Mouse (Mus musculus): ENCODE results near the gene Sgms1.
A peak's percentile ranks its signal among the peaks of the same experiment; 100 is the strongest.

Gene Sgms1

DNA sequence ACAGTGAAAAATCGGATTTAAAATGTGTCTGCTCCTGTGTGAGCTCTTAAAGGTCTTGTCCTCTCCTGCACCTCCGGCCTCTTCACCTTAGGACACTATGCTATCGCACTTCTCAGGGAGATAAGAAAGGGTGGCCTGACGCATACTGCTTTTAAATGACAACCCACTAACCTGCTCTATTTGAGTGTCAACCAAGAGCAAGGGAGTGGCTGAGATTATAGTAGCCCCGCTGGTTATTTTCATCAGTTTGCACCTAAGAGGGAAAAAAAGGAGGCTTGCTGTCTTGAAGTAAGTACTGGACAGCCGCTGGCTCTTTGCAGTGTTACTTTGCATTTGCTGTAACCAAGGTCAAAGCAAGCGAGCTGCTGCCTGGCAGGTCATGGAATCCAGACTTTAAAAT, 602 bp upstream of the Sgms1 start:
- TF ChIP-seq GATA4 (IDR thresholded peaks at IDR 0.05; ENCODE audit: insufficient replicate concordance, low read length) = no peak

GRCm38 (mm10) chr19:32388191-32388921, 1.2 kb downstream of the Sgms1 start:
- TF ChIP-seq GATA4 (IDR thresholded peaks at IDR 0.05; ENCODE audit: insufficient replicate concordance, low read length) = no peak

- TF ChIP-seq GATA4 (IDR thresholded peaks at IDR 0.05; ENCODE audit: insufficient replicate concordance, low read length) = peak; percentile 38; the same call in 1 of the 2 replicates
Measured at GRCm38 (mm10) chr19:32387403-32388190, 1.9 kb downstream of the Sgms1 start.

- no peak for TF ChIP-seq GATA4 (IDR thresholded peaks at IDR 0.05; ENCODE audit: insufficient replicate concordance, low read length)
Measured at GRCm38 (mm10) chr19:32386556-32387402, 2.7 kb downstream of the Sgms1 start.

DNA sequence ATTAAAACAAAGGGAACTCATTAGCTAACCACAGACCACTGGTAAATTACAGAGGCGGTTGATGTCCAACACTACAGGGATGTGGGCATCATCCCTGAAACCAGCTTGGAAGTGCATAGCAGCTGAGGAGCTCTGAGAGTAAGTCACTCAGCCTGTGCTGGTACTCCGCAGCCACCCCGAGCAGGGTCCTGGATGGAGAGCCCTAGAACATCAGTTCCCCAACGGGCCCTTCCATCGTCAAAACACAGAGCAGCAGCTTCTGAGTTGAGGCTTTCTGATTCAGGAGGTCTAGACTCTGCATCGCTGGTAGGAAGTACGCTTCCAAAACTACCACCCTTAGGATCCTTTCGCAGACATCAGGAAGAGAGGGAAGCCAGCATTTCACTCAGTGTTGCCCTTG, 5.8 kb downstream of the Sgms1 start:
- no peak for TF ChIP-seq GATA4 (IDR thresholded peaks at IDR 0.05; ENCODE audit: insufficient replicate concordance, low read length)

DNA sequence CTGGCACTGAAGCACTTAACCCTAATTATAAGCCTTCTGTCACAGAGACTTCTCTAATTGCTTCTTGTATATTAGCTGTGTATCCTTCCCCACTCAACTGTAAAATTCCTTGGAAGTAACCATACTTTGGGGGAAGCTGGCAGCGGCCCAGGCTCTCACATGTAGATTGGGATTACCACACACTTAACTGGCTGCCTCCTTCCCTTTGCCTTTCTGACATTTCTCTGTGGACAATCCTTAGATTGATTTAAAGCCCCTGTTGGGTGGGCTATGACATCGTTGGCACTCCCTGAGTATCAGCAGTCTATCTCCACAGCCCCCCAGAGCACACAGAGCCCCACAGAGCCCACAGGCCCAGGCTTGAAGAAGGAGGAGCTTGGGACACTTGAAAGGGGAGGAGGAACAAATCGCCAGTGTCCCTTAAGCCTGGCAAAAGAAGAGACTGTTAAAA, 8.0 kb downstream of the Sgms1 start:
- TF ChIP-seq GATA4 (IDR thresholded peaks at IDR 0.05; ENCODE audit: insufficient replicate concordance, low read length) = no peak

DNA sequence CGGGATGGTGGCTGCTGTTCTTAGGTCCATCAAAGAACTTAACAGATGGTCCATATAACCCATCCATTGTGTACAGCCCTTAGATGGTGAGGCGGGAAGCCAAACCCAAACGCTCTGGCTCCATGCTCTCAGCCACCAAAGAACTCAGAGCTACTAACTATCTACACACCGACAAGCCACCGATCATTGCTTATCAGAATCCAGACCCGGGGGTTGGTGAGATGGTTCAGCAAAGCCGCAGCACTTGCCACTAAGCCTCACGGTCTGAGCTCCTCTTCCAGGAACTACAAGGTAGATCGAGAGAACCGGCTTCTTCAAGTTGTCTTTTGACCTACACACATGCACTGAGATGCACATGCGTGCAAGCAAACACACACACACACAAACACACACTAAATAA, 8.8 kb downstream of the Sgms1 start:
- no peak for TF ChIP-seq GATA4 (IDR thresholded peaks at IDR 0.05; ENCODE audit: insufficient replicate concordance, low read length)

- peak; percentile 25; the same call in 1 of the 2 replicates for TF ChIP-seq GATA4 (IDR thresholded peaks at IDR 0.05; ENCODE audit: insufficient replicate concordance, low read length)
Measured at GRCm38 (mm10) chr19:32379239-32379920, 10.1 kb downstream of the Sgms1 start.

DNA sequence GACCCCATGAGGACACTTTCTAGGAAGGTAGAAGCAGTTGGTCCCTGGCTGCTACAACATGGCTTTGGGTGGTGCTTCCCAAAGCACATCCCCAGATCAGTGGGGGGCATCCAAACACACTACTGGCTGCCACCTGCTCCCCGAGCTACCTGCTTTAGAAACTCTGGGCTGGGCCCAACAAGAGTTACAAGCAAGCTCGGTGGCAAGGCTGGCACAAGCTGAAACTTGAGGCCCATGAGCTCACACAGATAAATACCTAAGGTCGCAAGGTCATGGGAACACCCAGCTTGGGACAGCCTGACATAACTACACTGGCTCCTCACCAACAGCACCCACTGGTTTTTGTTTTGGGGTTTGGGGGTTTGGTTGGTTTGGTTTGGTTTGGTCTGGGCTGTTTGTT, 10.9 kb downstream of the Sgms1 start:
- TF ChIP-seq GATA4 (IDR thresholded peaks at IDR 0.05; ENCODE audit: insufficient replicate concordance, low read length) = no peak

DNA sequence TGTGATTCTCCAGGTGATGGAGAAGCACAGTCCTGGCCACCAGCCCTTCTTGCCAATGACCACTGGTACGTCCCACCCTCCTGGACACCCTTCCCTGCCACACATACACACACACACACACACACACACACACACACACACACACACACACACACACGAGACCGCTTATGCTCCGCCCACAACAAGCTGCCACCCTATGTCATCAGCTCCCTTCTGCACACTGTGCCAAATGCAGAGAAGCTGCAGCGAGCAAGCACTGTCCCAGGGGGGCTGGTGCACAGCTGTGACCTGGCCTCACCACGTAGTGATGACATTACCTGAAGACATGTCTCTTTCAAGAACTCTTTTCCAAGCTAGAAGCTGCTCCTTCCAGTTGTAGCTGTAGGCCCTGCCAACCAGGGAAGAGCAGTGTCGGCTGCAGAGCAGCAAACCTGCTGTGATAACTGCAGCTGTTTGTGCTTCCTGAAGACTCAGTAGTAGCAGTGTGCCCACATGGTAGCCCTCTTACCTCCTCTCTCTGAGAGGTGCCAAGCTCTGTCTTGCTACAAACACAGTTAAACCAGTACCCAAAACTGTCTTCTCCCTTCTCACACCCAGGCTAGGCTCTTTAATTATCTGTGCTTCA, 11.7 kb downstream of the Sgms1 start:
- TF ChIP-seq GATA4 (IDR thresholded peaks at IDR 0.05; ENCODE audit: insufficient replicate concordance, low read length) = no peak

- TF ChIP-seq GATA4 (IDR thresholded peaks at IDR 0.05; ENCODE audit: insufficient replicate concordance, low read length) = peak; percentile 31; the same call in 1 of the 2 replicates
Measured at GRCm38 (mm10) chr19:32376886-32377535, 12.5 kb downstream of the Sgms1 start.

- no peak for TF ChIP-seq GATA4 (IDR thresholded peaks at IDR 0.05; ENCODE audit: insufficient replicate concordance, low read length)
Measured at GRCm38 (mm10) chr19:32376054-32376453, 13.5 kb downstream of the Sgms1 start.

DNA sequence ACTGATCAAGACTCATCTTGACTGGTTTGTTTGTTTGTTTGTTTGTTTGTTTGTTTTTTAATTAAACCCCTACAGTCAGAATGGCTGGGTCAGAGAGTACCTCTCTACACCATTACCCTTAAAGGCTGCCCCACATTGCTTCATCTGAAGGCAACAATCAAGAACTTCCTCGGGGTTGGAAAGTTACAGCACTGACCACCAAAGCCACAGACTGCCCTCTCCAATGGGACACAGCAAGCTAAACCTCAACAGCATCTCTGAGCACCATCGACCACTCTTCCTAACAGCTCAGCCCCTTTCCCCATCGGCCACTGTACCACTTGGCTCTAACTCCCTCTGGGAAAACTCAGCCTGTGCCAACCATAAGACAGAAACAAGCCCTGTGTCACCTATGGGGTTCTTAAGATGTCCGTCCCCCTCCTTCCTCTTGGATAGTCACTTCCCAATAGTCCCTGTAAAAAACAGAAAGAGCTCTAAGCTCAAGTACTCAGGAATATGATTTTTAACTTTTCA, 14.0 kb downstream of the Sgms1 start:
- no peak for TF ChIP-seq GATA4 (IDR thresholded peaks at IDR 0.05; ENCODE audit: insufficient replicate concordance, low read length)

DNA sequence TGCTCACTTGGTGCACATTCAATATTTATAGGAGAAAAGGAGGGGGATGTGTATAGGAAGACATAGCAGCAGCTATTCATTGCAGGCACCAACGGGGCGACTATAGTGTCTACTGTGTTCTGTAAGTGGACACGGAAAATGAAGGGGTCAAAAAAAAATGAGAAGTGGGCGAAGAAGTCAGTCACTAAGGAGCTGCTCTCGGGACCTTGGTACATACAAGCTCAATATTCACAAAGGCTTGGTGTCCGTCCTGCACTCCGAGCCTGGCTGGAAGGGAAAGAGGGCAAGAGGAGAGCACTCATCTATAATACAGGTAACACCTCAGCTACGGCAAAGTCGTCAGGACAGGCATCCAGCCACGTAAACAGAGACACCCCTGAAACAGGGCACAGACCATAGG, 14.8 kb downstream of the Sgms1 start:
- TF ChIP-seq GATA4 (IDR thresholded peaks at IDR 0.05; ENCODE audit: insufficient replicate concordance, low read length) = no peak
